Mouse (Mus musculus): ENCODE results near the gene Dnajc13.

Dnajc13 gene

GRCm38 (mm10) chr9:104182328-104182727 lies 80.4 kb downstream of the Dnajc13 start:
- DNase-seq (ENCODE audit: low spot score), result no peak

GRCm38 (mm10) chr9:104181626-104182025 lies 81.1 kb downstream of the Dnajc13 start:
- DNase-seq (ENCODE audit: low spot score), result no peak

DNA sequence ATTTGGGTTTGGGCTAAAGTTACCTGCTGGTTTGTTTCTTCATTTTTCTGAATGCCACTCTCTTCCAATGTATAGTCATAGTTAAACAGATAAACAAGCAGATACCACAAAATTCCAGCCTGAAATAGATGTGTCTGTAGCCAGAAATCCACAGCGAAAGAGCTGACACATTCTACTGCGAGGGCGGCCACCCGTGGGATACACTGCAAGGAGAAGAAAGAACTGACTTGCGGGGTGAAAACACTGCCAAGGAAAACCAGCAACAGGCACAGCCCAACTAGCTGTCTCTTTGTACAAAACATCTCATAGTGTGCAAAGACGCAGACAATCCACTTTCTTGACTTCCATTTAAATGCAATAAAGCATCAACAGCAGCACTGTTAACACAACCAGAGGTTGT lies 82.7 kb downstream of the Dnajc13 start:
- no peak for DNase-seq (ENCODE audit: low spot score)

DNA sequence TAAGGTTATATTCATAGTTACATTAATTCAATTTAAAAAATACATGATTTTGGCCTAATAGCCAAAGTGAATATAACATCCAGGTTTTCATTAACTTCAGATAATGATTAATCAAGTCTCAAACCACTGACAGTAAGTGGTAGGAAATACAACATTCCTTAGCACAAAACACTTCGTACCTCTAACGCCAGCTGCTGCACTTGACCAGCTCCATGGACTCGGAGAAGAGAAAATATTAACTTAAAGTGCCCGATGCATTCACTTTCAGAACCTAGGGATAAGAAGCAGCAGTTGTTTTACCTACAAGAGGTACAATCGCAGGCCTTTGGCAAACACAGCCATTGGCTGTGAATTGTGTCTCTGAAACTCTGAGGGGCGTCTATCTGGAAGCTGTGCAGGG lies 90.4 kb downstream of the Dnajc13 start:
- DNase-seq (ENCODE audit: low spot score), result no peak

DNA sequence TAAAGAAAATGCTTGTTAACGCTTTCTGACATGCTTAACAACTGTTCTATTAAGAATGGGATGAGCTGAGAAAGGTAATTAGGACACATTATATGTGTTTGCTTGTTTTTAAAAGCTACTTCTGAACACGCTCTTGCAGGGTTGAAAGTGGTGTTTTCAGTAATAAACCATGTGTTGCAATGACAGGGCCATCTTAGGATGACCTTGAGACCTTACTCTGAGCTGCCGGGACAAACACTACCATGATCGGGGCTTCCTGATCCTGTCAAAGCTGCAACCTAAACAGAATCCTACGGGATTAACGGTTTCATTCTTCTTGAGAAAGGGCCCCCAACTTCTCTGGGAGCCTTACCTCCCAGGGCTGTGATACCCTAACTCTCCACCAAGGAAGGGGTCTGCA lies 91.1 kb downstream of the Dnajc13 start:
- no peak for DNase-seq (ENCODE audit: low spot score)

DNA sequence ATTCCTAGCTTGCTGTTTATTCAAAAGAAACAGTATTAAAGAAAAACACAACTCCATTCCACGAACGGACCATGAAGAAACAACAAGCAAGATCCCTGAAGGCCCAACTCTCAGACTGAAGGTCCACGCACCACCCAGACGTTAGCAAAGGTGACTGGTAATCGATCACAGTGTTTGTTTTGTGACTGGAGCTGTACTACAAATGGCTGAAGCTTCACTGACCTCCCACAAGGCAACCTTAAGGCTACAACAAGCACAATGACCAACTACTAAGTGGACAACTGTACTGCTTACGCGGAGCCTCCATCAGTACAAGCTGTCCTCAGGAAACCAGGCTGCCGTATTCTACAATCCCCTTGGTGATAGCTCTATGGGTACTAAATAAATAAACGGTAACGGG lies 92.7 kb downstream of the Dnajc13 start:
- DNase-seq (ENCODE audit: low spot score), result no peak

GRCm38 (mm10) chr9:104165926-104166325 lies 96.8 kb downstream of the Dnajc13 start:
- DNase-seq (ENCODE audit: low spot score), result no peak

GRCm38 (mm10) chr9:104164194-104164593 lies 98.5 kb downstream of the Dnajc13 start:
- DNase-seq (ENCODE audit: low spot score), result no peak

DNA sequence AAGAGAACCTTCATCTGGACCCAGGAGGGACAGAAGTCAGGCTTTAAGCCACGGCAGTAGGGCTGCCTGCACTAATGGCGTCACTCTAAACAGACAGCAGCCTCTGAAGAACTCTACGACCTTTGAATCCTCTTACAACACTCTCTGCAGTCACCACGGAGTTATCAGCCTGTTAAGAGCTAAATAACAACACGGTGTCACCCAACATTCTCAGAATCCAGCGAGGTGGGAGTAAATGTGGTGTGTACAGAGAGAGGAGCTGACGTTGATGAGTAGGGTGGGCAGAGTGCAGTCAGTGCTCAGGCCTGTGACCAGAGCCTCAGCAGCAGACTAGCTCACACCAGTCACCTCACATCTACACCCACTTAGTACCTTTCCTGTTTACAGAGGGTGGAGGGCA lies 101.6 kb downstream of the Dnajc13 start:
- DNase-seq (ENCODE audit: low spot score), result no peak

- DNase-seq (ENCODE audit: low spot score), result no peak
Measured at GRCm38 (mm10) chr9:104157291-104157690, 105.4 kb downstream of the Dnajc13 start.

- no peak for DNase-seq (ENCODE audit: low spot score)
Measured at GRCm38 (mm10) chr9:104156506-104156905, 106.2 kb downstream of the Dnajc13 start.

DNA sequence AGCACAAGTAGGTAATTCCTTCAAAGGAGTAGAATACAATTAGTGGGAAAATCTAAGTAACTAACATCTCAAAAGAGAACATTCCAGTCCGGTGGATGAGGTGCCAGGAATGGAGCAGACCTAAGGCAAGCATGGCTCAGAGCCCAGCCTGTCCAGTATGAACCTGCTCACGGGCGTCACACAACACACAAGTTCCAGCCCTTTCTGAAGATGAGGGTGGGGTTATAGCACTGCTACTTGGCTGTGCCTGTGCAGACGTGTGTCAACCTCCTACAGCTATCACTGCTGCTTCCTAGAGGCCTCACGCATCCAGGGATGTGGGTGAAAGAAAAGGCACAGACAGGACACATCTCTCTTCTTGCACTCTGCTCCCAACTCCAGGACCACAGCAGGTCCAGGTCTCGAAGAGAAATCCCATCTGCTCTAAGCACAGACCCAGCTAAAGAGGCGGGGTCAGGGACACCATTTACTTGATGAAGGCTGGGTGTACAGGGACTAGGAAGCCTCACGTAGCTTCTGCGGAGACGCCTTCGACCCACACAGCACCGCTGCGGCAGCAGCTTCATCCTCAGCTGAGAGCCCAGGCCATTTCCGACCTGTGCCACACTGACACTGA lies 107.5 kb downstream of the Dnajc13 start:
- DNase-seq (ENCODE audit: low spot score), result no peak

DNA sequence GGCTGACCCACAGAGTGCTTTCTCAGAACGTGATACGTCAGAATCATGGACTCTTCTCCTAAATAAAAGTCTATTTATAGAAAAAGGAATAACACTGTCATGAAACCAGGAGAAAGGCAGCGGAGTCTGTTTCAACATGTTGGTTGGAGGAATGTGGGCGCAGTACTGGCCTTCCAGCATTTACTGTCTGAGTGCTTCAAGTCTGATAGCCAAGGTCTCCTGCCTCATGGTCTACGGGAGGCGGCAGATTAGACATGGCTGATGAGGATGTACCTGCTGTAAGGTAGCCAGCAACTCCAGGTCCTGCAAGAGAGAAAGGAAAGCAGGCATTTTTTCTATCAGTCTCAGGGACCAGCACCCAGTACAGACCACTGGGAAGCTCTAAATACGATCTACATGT lies 110.6 kb downstream of the Dnajc13 start:
- no peak for DNase-seq (ENCODE audit: low spot score)

GRCm38 (mm10) chr9:104148969-104149368 lies 113.8 kb downstream of the Dnajc13 start:
- DNase-seq (ENCODE audit: low spot score), result no peak

- no peak for DNase-seq (ENCODE audit: low spot score)
Measured at GRCm38 (mm10) chr9:104146683-104147082, 116.0 kb downstream of the Dnajc13 start.

- DNase-seq (ENCODE audit: low spot score), result no peak
Measured at GRCm38 (mm10) chr9:104144314-104144996, 118.3 kb downstream of the Dnajc13 start.

- DNase-seq (ENCODE audit: low spot score), result no peak
Measured at GRCm38 (mm10) chr9:104142805-104143204, 119.9 kb downstream of the Dnajc13 start.

- DNase-seq (ENCODE audit: low spot score), result no peak
Measured at GRCm38 (mm10) chr9:104140351-104140750, 122.4 kb downstream of the Dnajc13 start.

- DNase-seq (ENCODE audit: low spot score), result no peak
Measured at GRCm38 (mm10) chr9:104130141-104130755, 132.5 kb downstream of the Dnajc13 start.

DNA sequence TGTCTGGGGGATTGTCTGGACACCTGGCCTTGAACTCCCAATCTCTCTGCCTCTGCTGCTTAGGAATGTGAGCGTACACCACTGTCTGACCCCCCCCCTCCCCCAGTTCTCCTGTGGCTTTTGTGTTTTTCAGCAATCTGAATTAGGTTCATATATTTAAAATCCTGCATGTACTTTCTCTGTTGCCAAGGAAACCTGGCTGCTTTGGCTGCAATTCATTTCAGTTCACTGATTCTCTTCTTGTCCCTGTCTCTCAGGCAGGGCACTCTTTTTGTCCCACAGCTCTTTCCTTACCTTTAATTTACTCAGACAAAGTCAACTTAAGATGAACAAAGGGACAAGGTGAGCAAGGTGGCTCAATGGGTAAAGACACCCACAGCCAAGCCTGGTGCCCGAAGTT lies 134.6 kb downstream of the Dnajc13 start:
- DNase-seq (ENCODE audit: low spot score), result no peak

DNA sequence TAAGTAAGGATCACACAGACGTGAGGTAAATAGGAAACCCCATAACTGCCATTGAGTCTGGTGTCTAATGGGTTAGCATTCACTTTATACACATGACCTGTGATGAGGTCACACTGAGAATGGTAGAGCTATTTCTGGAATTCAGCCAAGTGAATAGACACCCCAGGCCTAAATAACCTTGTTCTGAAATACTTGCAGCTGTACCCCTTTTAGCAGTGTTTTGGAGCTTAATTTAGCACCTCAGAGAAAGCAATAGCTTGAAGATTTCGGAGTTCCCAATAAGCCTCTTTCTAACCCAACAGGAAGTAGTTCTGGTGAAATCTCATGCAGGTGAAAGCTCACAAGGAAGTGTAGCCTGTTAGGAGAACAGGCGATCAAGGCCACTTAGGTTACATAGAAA lies 135.9 kb downstream of the Dnajc13 start, which contains the start of gene Ackr4:
Gene Ackr4 (minus strand): TSS at position 101 of the 400 bp plus-strand sequence.
- no peak for DNase-seq (ENCODE audit: low spot score)

- no peak for DNase-seq (ENCODE audit: low spot score)
Measured at GRCm38 (mm10) chr9:104123622-104124021, 139.1 kb downstream of the Dnajc13 start.

DNA sequence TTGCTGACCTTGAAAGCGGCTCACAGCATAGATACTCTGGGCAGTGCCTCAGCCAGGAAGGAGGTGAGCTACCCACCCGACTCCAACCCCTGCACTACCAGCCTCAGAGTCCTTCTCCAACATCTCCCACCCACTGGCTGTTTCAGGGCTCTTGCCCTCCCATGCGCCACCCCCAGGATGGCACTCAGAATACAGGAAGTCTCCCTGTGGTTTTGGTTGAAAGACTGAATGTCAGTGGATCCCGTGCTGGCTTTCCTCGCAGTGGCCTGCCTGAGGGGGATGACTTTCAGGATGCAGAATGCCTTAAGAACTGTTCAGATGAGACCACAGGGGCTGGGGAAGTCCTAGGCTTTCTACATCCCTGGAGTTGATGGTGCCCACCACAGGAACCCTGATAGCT lies 139.6 kb downstream of the Dnajc13 start:
- no peak for DNase-seq (ENCODE audit: low spot score)
